Mouse (Mus musculus) limb, embryonic 13.5 days (tissue): ENCODE results near the gene Hist2h2ab. TPM values are rescaled to one million over a fixed set of nuclear protein-coding genes. Genes with fewer than 3 reads are reported as not detected.
"Not testable (repeated sequence)": the region's sequence is repeated elsewhere in the genome, so short reads cannot be mapped to it uniquely, and the experiment has no call there.

ENCODE experiments used
- ATAC-seq: fragments of 200-750 bp; cut with Nextera tagmentation; 2 replicates; pipeline ENCODE4 v1.8.0; 2017; ENCODE audit warnings: low read depth, moderate number of reproducible peaks, moderate TSS enrichment; ENCODE audit not compliant: low FRiP score
- H3K27ac ChIP-seq: fragments of 300-500 bp; sonication (generic); 2 replicates; pipeline ENCODE4 v1.5.1; 2015; ENCODE audit warnings: inconsistent platforms, mild to moderate bottlenecking, moderate library complexity
- H3K27me3 ChIP-seq: fragments of 300-500 bp; sonication (generic); 2 replicates; pipeline ENCODE4 v1.6.1; 2015; ENCODE audit warnings: mild to moderate bottlenecking, inconsistent platforms
- H3K36me3 ChIP-seq: fragments of 300-500 bp; sonication (generic); 2 replicates; pipeline ENCODE4 v1.6.1; 2015; ENCODE audit warnings: inconsistent platforms, mild to moderate bottlenecking, moderate library complexity
- H3K4me1 ChIP-seq: fragments of 300-500 bp; sonication (generic); 2 replicates; pipeline ENCODE4 v1.6.1; 2015; ENCODE audit warnings: inconsistent platforms
- H3K4me2 ChIP-seq: fragments of 300-500 bp; sonication (generic); replicated peaks from 2 replicates; pipeline ENCODE4 v1.6.1; 2015; ENCODE audit warnings: inconsistent platforms, mild to moderate bottlenecking, moderate library complexity
- H3K4me3 ChIP-seq: fragments of 300-500 bp; sonication (generic); 2 replicates; pipeline ENCODE4 v1.5.1; 2015; ENCODE audit warnings: moderate library complexity, mild to moderate bottlenecking, inconsistent platforms
- H3K9ac ChIP-seq: fragments of 300-500 bp; sonication (generic); 2 replicates; pipeline ENCODE4 v1.6.1; 2015; ENCODE audit warnings: mild to moderate bottlenecking, inconsistent platforms
- H3K9me3 ChIP-seq: fragments of 300-500 bp; sonication (generic); 2 replicates; pipeline ENCODE4 v1.6.1; 2016; ENCODE audit warnings: inconsistent platforms
- WGBS: fragments of 180-500 bp; shearing (Covaris S2); methylation state at CpG from one replicate; pipeline ENCODE4 v1.1.7; 2015; 5-methylcytosine and 5-hydroxymethylcytosine counted together
- microRNA-seq: library from miRNA; unstranded; fragments of <30 nt; microRNA quantifications from one replicate; pipeline ENCODE4, GENCODE M21; 2016
- polyA plus RNA-seq: library from polyadenylated mRNA; unstranded; fragments of >200 nt; fragmentation: Nextera tagmentation; extraction: Ambion mirVana; gene quantifications from 2 replicates; pipeline ENCODE4 v1.2.1, GENCODE M21; 2015

Hist2h2ab gene
- polyA plus RNA-seq, 1 experiment from 2014 or later = not detected

- Histone ChIP-seq H3K9me3 (no peaks in the 10 kb centered on the region), H3K9ac (peak within 1 kb of the TSS; percentile 78), H3K27ac (peak within 1 kb of the TSS; percentile 97), H3K4me1 (peaks cover 17% of the 10 kb centered on the region), H3K27me3 (no peaks in the 10 kb centered on the region), H3K36me3 (no peaks in the 10 kb centered on the region), H3K4me3 (peak within 1 kb of the TSS; percentile 59), H3K4me2 (peak within 1 kb of the TSS; percentile 84)
- peak; percentile 81 for ATAC-seq
- WGBS = 23% methylated on average over 30 of the region's 30 CpGs
Observed at GRCm38 (mm10) chr3:96268051-96268775, 48.5 kb downstream of the Hist2h2ab start, which contains the start of gene Hist2h3b. Gene Hist2h3b, plus strand, starts transcription at chr3:96268654.

- peak overlapping the region; percentile 78 for H3K9ac ChIP-seq
- 0% methylated on average over 11 of the region's 44 CpGs for WGBS
- H3K27me3 ChIP-seq = not testable (repeated sequence)
Observed at GRCm38 (mm10) chr3:96268776-96269378, 49.2 kb downstream of the Hist2h2ab start.

More at GRCm38 (mm10) chr3:96268776-96269378, 49.2 kb downstream of the Hist2h2ab start:
- not testable (repeated sequence) for H3K36me3 ChIP-seq, H3K9me3 ChIP-seq
- peak overlapping the region; percentile 59 for H3K4me3 ChIP-seq
- H3K4me2 ChIP-seq = peak overlapping the region; percentile 84
- H3K27ac ChIP-seq = peak overlapping the region; percentile 97
- peaks cover 14% of the 10 kb centered on the region for H3K4me1 ChIP-seq
- peak; percentile 22 for ATAC-seq

Small RNAs within 50 kb of the gene (microRNA-seq; reads per million reads assigned to microRNA genes)
- not detected for gene Gm44492
- not detected for gene Gm47311
- not detected for gene Gm47313

Other genes starting within 250 kb of the Hist2h2ab start
- 58.3 and 60.0 TPM in 2 replicates for gene Plekho1, start 223.9 kb upstream of the Hist2h2ab start, polyA plus RNA-seq
- 39.4 and 39.5 TPM in 2 replicates for gene Vps45, start 161.4 kb upstream of the Hist2h2ab start, polyA plus RNA-seq
- 28.8 and 30.3 TPM in 2 replicates for gene Otud7b, start 115.3 kb upstream of the Hist2h2ab start, polyA plus RNA-seq
- gene Mtmr11, start 57.9 kb upstream of the Hist2h2ab start, polyA plus RNA-seq = 34.9 and 39.6 TPM in 2 replicates
- 179 and 186 TPM in 2 replicates for gene Sf3b4, start 47.5 kb upstream of the Hist2h2ab start, polyA plus RNA-seq
- gene Sv2a, start 38.7 kb upstream of the Hist2h2ab start, polyA plus RNA-seq = 4.6 and 7.8 TPM in 2 replicates
- 51.1 and 55.2 TPM in 2 replicates for gene Bola1, start 156 bp upstream of the Hist2h2ab start, polyA plus RNA-seq
- 11.1 and 12.0 TPM in 2 replicates for gene Hist2h2ac, start 1.0 kb downstream of the Hist2h2ab start, polyA plus RNA-seq
- gene Hist2h2be, start 1.3 kb downstream of the Hist2h2ab start, polyA plus RNA-seq = 6.7 and 7.2 TPM in 2 replicates
- 8.8 and 10.5 TPM in 2 replicates for gene Hist2h3c2, start 19.3 kb downstream of the Hist2h2ab start, polyA plus RNA-seq
- gene Hist2h2aa2, start 20.4 kb downstream of the Hist2h2ab start, polyA plus RNA-seq = 46.2 and 48.0 TPM in 2 replicates
- gene Hist2h2aa1, start 25.6 kb downstream of the Hist2h2ab start, polyA plus RNA-seq = 19.0 and 30.4 TPM in 2 replicates
- gene Hist2h3c1, start 26.8 kb downstream of the Hist2h2ab start, polyA plus RNA-seq = 0.73 TPM in 1 of 2 replicates, not detected in the other
- gene Hist2h4, start 43.4 kb downstream of the Hist2h2ab start, polyA plus RNA-seq = 15.5 and 16.9 TPM in 2 replicates
- 85.5 and 91.9 TPM in 2 replicates for gene Hist2h3b, start 48.8 kb downstream of the Hist2h2ab start, polyA plus RNA-seq
- gene Hist2h2bb, start 49.9 kb downstream of the Hist2h2ab start, polyA plus RNA-seq = 13.3 and 15.5 TPM in 2 replicates
- gene Fcgr1, start 74.1 kb downstream of the Hist2h2ab start, polyA plus RNA-seq = 1.7 TPM in 2 replicates
- not detected in 2 replicates for gene BC107364, start 232.4 kb downstream of the Hist2h2ab start, polyA plus RNA-seq